Mouse (Mus musculus): ENCODE results near the gene Adamts2.

GRCm38 (mm10) chr11:50733146-50733545 is 131.3 kb downstream of the Adamts2 start:
- TF ChIP-seq CTCF (IDR thresholded peaks at IDR 0.05; ENCODE audit: low read depth) (no peak), EP300 (IDR thresholded peaks at IDR 0.05; ENCODE audit: low read depth) (0 out of 2 replicates have a peak, but pooled peaks have one; percentile 25)

All from liver, postnatal 0 days (tissue).